Mouse (Mus musculus): Measurements from ENCODE around the gene L3mbtl4. TPM values are rescaled to one million over a fixed set of nuclear protein-coding genes. Genes with fewer than 3 reads are reported as not detected.
A peak's percentile ranks its signal among the peaks of the same experiment; 100 is the strongest.

Gene L3mbtl4
- total and polyA plus RNA-seq, 2 experiments from 2014 or later = 4.3 to 6.2 TPM

DNA sequence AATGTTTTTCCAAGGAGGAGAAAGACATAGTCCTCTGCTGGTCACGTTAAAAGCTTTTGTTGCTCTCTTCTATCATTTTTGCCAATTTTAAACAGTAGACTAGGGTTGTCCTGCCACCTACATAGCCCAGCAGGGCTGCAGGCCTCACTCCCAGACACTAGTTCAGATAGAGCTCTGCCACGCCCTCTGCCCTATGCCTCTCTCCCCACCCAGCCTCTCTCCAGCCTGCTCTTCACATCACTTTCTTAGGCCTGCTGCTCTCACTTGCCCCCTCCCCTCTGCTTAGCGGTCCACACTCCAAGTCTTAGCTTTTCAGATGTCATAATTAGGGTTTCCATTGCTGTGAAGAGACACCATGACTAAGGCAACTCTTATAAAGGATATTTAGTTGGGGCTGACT is 437.8 kb downstream of the L3mbtl4 start:
- Histone ChIP-seq H3K4me3 (ENCODE audit: low read depth, low read length) (no peak overlapping the region), H3K27me3 (ENCODE audit: insufficient read depth, low read length) (no peaks in the 10 kb centered on the region), H3K9me3 (ENCODE audit: low read length) (no peaks in the 10 kb centered on the region), H3K4me1 (ENCODE audit: insufficient read depth) (no peaks in the 10 kb centered on the region; the same call in 1 of the 2 replicates), H3K9ac (no peak overlapping the region), H3K27ac (ENCODE audit: low read depth, low read length) (no peak overlapping the region), H3K4me2 (ENCODE audit: low read depth) (no peak overlapping the region), H3K36me3 (ENCODE audit: insufficient read depth) (no peaks in the 10 kb centered on the region)
- no peak for TF ChIP-seq CTCF (IDR thresholded peaks at IDR 0.05; ENCODE audit: low read depth)
- ATAC-seq = no peak
- no peak for DNase-seq
- 83% methylated on average over 3 of the region's 3 CpGs for WGBS

DNA sequence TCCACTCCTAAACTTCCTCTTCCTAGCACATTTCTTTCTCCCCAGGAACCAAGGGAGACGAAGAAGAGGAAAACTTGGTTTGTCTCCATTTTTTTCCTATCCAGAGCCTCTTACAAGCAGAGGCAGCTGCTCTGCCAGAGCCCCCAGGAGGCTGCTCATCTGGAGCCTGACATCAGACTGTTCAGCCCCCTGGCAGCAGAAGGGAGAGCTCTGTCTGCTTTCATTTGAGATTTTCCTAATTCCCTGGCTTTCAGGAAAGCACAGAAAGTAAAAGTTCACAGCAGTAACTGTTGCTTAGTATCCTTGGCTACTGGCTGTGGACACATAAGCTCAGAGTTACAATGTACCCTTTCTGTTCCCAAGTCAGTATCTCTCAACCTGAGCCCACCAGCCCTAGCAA is 474.7 kb downstream of the L3mbtl4 start:
- DNase-seq (peak; percentile 46), ATAC-seq (peak; percentile 46; the same call in 1 of the 2 replicates)
- Histone ChIP-seq H3K4me3 (ENCODE audit: low read depth, low read length) (no peak overlapping the region), H3K27ac (ENCODE audit: low read depth, low read length) (no peak overlapping the region), H3K4me1 (ENCODE audit: insufficient read depth) (no peaks in the 10 kb centered on the region; the same call in 1 of the 2 replicates), H3K36me3 (ENCODE audit: insufficient read depth) (no peaks in the 10 kb centered on the region), H3K27me3 (ENCODE audit: insufficient read depth, low read length) (no peaks in the 10 kb centered on the region), H3K4me2 (ENCODE audit: low read depth) (no peak overlapping the region), H3K9ac (no peak overlapping the region), H3K9me3 (ENCODE audit: low read length) (no peaks in the 10 kb centered on the region)
- 35% methylated on average over 1 of the region's 1 CpGs for WGBS
- no peak for TF ChIP-seq CTCF (IDR thresholded peaks at IDR 0.05; ENCODE audit: low read depth)

DNA sequence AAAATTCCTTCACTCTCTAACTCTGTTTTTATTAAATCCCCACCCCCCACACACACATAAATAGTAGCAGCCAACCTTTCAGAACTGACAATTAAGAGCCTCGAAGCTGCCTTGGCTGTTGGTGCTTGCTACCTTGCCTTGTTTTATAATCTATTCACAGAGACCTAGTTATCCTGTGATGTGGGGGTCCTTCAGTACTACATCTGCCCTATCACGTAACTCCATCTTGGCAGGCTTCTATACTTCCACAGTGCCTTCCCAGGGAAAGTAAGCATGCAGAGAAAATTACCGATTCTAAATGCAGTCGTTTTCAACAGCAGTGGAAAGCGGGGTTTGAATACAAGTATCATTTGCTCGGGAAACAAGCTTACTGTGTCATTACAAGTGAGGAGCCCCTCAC is 476.9 kb downstream of the L3mbtl4 start:
- 29% methylated on average over 6 of the region's 6 CpGs for WGBS
- DNase-seq (no peak), ATAC-seq (peak; percentile 30; the same call in 1 of the 2 replicates)
- H3K9ac ChIP-seq = no peak overlapping the region
- TF ChIP-seq CTCF (IDR thresholded peaks at IDR 0.05; ENCODE audit: low read depth) = no peak
- H3K4me2 ChIP-seq (ENCODE audit: low read depth) = no peak overlapping the region
- no peaks in the 10 kb centered on the region for H3K9me3 ChIP-seq (ENCODE audit: low read length)
- no peak overlapping the region for H3K4me3 ChIP-seq (ENCODE audit: low read depth, low read length)
- H3K4me1 ChIP-seq (ENCODE audit: insufficient read depth) = no peaks in the 10 kb centered on the region; the same call in 1 of the 2 replicates
- H3K27ac ChIP-seq (ENCODE audit: low read depth, low read length) = no peak overlapping the region
- no peaks in the 10 kb centered on the region for H3K27me3 ChIP-seq (ENCODE audit: insufficient read depth, low read length)
- H3K36me3 ChIP-seq (ENCODE audit: insufficient read depth) = no peaks in the 10 kb centered on the region

DNA sequence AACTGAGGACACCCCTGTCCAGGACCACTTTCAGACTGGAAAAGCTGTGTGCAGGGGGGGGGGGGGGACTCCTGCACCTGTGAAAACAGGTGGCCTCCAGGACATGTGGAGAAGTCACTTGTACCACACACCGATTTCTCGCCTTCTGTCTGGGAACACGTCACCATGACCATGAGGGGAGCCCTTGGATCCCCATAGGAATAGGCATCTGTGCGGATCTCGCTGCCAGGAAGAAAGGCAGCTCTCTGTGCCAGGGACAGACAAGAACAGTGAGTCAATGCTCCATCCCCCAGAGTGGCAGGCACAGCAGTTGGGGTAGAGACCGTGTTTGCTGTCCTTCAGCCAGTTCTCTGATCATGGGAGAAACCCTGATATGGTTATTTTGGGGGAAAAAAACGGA is 479.5 kb downstream of the L3mbtl4 start:
- 59% methylated on average over 7 of the region's 7 CpGs for WGBS

DNA sequence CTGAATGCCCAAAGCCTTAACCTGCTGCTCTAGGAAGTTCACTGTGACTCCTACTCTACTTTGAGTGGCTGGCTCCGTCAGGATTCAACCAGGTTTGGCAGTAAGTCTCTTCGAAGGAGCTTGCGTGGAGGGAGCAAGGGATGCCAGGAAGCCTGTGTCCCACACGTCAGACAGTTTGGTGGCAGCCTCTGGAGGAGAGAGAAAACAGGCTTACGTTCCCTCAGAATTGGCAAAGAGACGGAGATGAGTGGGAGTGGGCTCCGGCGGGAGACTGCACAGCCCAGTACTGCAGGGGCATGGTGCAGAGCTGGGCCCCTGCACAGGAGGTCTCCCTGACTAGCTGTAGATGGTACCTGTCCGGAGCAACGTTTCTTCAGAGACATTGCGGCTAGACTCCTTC is 481.2 kb downstream of the L3mbtl4 start:
- Histone ChIP-seq H3K4me2 (ENCODE audit: low read depth) (no peak overlapping the region), H3K9me3 (ENCODE audit: low read length) (no peaks in the 10 kb centered on the region), H3K9ac (no peak overlapping the region), H3K27ac (ENCODE audit: low read depth, low read length) (no peak overlapping the region), H3K4me1 (ENCODE audit: insufficient read depth) (no peaks in the 10 kb centered on the region), H3K27me3 (ENCODE audit: insufficient read depth, low read length) (no peaks in the 10 kb centered on the region), H3K36me3 (ENCODE audit: insufficient read depth) (no peaks in the 10 kb centered on the region), H3K4me3 (ENCODE audit: low read depth, low read length) (no peak overlapping the region)
- DNase-seq (no peak), ATAC-seq (no peak)
- no peak for TF ChIP-seq CTCF (IDR thresholded peaks at IDR 0.05; ENCODE audit: low read depth)
- WGBS = 81% methylated on average over 11 of the region's 11 CpGs

More for the DNA sequence above, 479.5 kb downstream of the L3mbtl4 start:
- Histone ChIP-seq H3K36me3 (ENCODE audit: insufficient read depth) (no peaks in the 10 kb centered on the region), H3K4me2 (ENCODE audit: low read depth) (no peak overlapping the region), H3K9ac (no peak overlapping the region), H3K27me3 (ENCODE audit: insufficient read depth, low read length) (no peaks in the 10 kb centered on the region), H3K4me1 (ENCODE audit: insufficient read depth) (no peaks in the 10 kb centered on the region; the same call in 1 of the 2 replicates), H3K9me3 (ENCODE audit: low read length) (no peaks in the 10 kb centered on the region), H3K4me3 (ENCODE audit: low read depth, low read length) (no peak overlapping the region), H3K27ac (ENCODE audit: low read depth, low read length) (no peak overlapping the region)
- no peak for TF ChIP-seq CTCF (IDR thresholded peaks at IDR 0.05; ENCODE audit: low read depth)
- ATAC-seq = peak; percentile 83
- peak; percentile 67 for DNase-seq

DNA sequence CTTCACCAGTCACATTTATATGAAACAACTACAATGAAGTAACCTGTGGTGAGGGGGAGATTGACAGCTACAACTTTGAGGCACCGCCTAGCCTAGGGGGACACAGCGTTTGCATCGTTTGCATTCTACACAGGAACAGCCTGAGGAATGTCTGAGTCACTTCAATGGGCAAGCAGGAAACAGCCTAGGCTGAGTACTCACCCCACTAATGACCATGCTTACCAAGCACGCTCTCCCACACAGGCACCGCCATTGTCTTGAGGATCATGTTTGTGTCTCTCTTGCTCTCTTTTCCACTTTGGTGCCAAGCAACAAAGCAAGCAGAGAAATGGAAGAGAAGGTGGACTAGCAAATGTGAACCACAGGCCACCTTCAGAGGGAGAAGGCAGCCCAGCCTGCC is 484.8 kb downstream of the L3mbtl4 start:
- Histone ChIP-seq H3K27me3 (ENCODE audit: insufficient read depth, low read length) (no peaks in the 10 kb centered on the region), H3K4me2 (ENCODE audit: low read depth) (no peak overlapping the region), H3K9ac (no peak overlapping the region), H3K4me3 (ENCODE audit: low read depth, low read length) (no peak overlapping the region), H3K36me3 (ENCODE audit: insufficient read depth) (no peaks in the 10 kb centered on the region), H3K27ac (ENCODE audit: low read depth, low read length) (no peak overlapping the region), H3K4me1 (ENCODE audit: insufficient read depth) (no peaks in the 10 kb centered on the region), H3K9me3 (ENCODE audit: low read length) (no peaks in the 10 kb centered on the region)
- DNase-seq (no peak), ATAC-seq (peak; percentile 40)
- no peak for TF ChIP-seq CTCF (IDR thresholded peaks at IDR 0.05; ENCODE audit: low read depth)
- WGBS = 46% methylated on average over 5 of the region's 5 CpGs

- Histone ChIP-seq H3K4me1 (ENCODE audit: insufficient read depth) (no peaks in the 10 kb centered on the region), H3K9me3 (ENCODE audit: low read length) (no peaks in the 10 kb centered on the region), H3K27ac (ENCODE audit: low read depth, low read length) (no peak overlapping the region), H3K9ac (no peak overlapping the region), H3K4me2 (ENCODE audit: low read depth) (no peak overlapping the region), H3K4me3 (ENCODE audit: low read depth, low read length) (no peak overlapping the region), H3K36me3 (ENCODE audit: insufficient read depth) (no peaks in the 10 kb centered on the region), H3K27me3 (ENCODE audit: insufficient read depth, low read length) (no peaks in the 10 kb centered on the region)
- WGBS = 72% methylated on average over 3 of the region's 3 CpGs
- DNase-seq = no peak
- ATAC-seq = no peak
- no peak for TF ChIP-seq CTCF (IDR thresholded peaks at IDR 0.05; ENCODE audit: low read depth)
These were observed 485.3 kb downstream of the L3mbtl4 start for GRCm38 (mm10) chr17:68758936-68759335.
